Mouse (Mus musculus) kidney, postnatal 14 days (tissue): ENCODE results near the gene Btbd3.

ENCODE experiments used
- DNase-seq: peaks from one replicate; pipeline ENCODE4 v3.0.0; 2022; ENCODE audit warnings: mixed read lengths

The Btbd3 gene

DNA sequence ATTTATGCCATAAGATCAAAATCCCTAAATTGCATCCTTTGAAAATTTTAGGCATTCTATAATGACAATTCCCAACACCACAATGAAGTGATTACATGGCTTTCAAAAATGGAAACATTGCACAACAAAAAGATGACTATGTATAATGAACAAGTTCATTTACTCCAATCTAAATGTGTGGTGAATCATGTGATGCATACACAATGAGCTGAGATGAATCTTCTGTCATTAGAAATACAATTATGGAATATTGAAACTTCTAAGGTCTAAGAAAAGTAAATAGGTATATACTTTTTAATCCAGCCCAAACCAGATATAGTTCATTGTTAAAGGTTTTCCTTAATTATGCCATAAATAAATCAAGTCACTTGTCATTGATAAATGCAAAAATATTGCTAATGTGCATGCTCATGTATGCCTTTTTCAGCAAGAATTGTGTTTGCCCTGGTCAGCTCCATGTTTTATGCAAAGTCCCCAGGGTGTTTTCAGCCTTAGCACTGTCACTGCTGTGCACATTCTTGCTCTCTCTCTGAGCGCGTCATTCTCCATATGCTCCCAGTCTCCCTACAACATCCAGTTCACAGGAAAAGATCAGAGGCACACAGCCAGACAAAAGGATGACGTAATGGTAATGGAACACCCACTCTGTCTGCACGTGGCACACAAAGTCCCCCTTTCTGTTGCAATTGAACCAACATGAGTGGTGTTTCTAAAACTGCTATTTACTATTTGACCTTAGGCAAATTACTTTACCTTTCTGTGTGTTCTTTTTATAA, 149.6 kb downstream of the Btbd3 start:
- DNase-seq: no peak

DNA sequence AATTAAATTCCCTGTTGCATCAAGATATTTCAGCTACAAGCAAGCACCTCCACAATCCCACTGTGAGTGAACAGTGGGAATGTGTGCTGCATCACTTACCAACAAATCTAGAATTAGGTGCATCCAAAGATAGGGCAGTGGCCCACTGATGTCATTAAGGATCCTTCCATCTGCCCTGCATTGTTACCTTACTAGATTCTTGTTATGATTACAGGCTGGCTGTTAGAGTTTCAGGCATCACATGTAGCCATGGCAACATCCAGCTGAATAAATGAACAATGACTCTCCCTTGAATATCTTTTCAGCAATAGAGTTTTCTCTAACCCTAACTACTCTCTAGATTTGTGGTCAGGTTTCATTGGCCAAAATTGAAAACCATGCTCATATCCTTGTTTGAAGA, 150.3 kb downstream of the Btbd3 start:
- no peak for DNase-seq

DNA sequence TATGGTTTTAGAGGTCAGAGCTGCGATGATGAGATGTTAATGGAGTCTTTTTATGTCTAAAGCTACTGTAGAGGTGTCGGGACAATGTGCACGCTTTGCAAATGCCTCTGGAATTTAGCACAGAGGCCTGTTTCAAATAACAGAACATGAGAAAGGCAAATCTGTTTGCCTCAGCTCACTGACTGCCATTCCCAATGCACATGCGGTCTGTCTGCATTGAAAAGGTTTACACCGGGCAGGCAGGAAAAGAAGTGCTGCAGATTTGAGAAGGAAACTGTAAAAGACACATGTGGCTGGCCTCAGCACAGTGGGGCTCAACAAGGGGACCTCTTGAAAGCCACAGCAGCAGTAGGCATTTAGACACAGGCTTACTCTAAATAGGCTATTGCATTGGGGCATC, 156.2 kb downstream of the Btbd3 start:
- no peak for DNase-seq

DNA sequence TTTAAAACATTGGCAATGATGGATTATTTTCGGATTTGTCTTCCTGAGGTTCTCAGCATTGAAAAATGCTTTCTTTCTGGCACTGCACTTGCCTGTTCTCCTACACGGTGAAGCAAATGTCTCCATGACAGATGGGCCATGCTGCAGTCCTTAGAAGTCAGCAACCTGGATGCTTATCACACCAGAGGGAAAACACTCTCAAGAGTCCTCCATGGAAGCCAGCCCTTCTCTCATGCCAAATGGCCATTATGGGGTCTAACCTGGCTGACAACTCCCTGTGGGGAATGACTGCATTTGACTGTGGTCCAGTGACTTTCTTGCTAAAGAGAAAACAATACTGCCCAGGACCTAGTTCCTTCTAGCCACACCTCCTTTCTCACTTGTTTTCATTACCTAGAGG, 166.0 kb downstream of the Btbd3 start:
- DNase-seq: no peak

DNA sequence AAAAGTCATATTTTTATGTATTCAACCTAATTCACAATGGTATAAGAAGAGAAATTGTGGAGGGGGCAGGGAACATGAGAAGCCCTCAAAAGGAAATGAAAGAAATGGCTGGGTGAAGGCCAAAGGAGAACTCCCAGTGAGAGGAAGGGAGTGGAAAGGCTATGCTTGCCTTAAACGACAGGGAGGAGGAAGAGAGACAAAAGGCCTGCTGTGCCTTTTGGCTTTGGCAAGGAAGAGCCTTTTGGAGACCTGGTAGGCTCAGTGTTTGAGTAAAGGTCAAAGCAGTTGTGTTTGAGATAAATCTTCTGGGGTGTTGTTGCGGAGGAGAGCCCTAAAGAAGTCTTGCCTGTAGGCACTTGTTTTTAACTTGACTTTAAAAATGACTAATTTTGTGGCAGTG, 175.6 kb downstream of the Btbd3 start:
- peak; percentile 2 for DNase-seq

DNA sequence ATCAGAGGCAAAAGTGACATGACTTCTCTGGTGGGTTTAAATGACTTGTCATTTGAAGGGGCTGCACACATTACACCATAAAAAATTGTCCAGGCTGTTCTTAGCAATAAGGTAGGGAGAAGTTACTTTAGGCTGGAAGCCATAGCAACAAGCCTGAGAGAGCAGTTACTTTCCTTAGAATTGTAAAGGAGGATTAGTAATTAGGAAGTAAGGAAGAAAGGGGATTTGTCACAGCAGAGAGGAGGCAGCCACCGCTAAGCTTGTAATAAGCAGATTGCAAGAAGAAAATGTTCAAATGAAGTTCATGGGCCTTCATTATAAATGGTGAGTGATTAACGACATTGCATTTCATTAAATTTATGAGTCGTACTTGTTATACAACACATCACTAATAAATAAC, 190.1 kb downstream of the Btbd3 start:
- DNase-seq: no peak

DNA sequence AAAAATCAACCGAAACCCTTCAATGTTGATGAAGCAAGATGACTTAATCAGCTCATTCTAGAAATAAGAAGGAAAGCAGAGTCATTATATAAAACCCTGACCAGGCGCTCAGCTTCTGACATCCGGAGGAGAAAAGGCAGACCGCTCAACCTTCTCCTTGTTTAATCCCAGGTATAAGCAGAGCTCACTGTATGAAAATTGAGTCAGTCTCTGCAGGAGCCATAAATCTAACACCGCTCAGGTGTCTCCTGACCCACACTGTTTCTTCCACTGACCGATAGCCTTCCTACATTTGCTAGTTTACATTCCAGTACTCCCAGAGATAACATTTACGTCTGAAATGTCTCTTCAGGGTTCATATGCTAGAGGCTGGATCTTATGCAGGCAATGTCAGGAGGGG, 190.6 kb downstream of the Btbd3 start:
- no peak for DNase-seq

DNA sequence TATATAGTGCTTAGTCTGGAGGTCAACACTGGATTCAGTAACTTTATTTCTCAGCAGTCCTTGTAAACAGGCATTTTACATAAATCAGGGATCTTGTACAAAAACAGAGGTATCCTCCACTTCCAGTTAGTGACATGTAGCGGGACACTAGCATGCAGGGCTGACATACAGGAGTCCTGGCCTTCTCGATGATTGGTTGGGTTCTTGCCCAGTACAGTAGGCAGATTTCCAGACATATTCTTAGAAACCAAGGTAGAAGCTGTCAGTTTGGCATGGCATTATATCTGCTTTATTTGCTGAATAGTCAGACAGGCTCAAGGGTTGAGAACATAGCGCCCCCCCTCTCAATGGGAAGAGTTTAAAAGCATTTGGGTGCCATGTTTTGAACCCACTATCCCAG, 191.3 kb downstream of the Btbd3 start:
- no peak for DNase-seq

DNA sequence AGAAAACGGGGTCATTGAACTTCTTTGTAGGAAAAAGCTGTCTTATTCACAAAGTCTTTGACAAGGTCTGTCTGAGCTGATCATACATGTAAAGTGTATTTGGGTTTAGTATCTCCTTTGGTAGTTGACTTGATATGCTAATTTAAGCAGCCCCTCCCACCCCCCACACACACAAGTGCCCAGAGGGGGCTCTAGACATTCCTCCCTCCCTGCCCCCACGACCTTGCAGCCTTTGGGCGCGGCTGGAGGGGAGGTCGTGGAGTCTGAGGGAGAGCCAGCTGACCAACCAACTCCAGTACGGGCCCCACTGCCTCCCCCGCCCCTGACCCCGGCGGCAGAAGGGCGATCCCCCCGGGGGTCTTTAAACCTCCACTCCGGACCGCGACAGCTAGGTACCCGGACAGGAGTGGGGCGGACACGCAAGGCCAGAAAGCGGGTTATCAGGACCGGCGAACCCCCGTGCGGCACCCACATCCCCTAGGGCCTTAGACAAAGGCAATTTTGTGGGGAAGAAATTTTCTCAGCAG, 211.7 kb downstream of the Btbd3 start:
- no peak for DNase-seq

DNA sequence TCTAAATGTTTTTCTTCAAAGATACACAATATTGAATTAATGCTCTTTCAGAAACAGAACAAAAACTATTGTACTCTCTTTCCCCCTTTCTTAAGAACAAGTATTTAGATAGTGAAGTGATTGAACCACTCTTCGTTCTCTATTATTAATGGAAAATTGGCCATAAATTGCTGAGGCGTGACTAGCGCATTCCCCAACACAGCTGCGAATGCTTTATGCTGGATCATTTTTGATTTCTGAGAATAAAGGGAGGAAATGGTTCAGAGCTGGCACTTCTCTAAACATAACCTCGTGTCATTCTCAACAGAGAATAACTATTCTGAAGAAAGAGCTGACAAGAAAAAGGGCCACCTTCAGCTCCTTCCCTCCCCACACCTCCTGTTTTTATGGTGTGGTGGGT, 217.0 kb downstream of the Btbd3 start:
- no peak for DNase-seq

DNA sequence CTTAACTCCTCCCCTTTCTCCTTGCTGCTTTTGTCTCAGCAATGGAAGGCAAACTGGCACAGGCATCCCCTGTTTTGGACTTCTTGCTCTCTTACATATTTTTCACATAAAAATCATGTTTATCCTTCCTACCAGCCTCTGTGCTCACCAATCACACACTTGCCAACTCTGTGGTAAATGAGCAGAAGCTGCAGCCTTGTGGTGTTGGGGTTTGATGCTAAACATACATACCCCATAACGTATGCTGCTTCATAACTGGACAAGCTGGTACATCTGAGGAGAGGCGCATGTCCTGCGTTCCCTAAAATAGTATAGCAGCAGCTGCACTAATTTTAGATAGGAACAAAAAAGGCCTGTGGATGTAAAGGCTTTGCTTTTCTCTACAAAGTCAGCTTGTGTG, 220.1 kb downstream of the Btbd3 start:
- DNase-seq: no peak

DNA sequence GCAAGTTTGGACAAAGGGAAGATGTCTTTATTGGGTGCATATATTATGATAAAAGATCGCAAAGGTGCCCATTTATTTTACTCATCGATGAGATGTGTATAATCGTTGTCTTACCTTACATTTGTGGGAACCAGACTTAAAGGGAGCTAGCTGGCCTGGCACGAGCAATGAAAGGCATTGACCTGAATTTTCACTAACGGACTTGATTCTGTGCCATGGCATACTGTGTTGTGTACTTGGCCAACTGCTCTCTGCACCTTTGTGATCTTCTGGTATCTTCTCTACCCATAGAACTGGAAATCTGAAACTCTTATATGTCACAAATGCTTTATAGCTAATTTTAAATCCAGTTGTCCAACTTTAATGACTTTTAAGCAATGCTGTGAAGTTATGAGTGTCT, 220.9 kb downstream of the Btbd3 start:
- no peak for DNase-seq

DNA sequence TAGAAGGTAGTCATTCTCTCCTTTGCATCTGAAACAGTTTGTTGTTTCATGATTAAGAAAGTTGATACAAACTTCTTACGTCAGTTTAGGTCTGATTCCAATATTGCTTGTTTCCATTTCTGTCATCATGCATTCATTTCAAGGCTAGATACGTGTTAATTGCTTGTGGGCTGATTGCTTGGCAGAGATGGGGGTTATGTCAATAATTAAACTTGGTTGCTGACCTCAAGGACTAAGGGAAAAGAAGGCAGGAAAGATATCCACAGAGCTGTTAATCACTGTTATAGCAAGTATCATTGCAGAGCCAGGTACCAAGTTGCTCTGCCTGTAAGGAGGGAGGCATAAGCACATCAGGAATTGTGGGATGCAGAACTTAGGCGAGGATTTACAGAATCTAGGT, 226.2 kb downstream of the Btbd3 start:
- no peak for DNase-seq

DNA sequence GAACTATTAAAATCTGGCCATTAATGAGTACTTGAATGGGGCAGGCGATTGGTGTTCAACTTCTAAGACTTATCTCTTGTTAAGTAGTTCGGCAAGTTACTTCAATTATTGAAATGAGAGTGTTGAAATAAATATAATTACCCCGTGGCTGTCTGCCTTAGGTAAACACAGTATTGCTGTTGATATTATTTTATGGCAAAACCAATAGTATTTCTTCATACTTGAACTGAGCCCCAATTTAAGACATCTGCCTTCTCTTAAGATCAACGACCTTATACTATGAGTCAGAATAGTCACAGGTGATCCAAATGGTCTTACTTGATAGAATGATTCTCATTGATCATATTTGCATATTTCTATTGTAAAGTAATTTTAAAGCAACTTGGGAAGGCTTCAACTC, 228.5 kb downstream of the Btbd3 start:
- no peak for DNase-seq

DNA sequence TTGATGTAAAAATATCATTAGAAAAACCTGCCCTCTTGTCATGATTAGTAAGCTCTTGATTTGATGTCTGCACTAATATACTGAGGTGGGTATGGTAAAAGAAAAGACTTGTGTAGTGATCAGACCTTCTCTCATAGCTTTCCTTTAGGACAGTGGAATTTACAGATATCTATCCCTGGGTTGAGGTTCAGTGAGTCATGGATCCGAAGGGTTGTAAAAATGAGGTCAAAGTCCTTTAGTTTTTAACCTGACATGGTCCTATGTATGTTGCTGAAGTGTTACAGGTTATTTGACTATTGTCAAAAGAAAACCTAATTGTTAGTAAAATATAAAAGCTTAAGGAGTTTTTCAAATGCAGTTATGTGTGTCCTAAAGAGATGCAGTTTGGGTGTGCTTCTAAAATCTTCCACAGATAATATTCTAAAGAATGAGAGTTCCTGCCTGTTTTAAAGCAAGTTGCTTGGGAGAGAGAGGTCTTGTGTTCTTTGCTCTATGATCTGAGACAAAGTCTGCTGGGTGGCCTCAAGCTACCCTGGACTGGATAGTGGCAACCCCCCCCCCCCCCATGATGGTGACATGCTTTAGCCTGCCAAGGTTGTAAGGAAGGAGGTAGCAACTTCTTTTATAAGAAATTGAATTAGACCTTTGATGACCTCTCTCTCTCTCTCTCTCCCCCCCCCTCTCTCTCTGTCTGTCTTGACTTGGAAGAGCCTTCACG, 234.5 kb downstream of the Btbd3 start:
- no peak for DNase-seq

DNA sequence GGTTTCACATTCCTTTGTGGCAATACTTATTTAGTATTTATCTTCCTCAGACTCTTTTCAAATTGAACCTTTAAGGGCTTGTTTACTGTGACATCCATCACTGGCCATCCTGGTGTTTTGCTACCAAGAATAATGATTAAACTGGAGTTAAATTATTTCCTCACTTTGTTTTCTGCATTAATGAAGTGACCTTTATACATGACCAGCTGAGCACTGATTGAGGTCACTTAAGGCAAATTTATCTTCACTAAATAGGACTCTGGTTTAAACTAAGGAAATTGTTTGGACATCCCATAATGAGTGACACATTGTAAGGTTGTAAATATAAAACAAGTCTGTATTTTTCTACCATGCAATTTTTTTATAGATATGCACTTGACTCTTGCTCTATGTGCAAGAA, 235.8 kb downstream of the Btbd3 start:
- no peak for DNase-seq

DNA sequence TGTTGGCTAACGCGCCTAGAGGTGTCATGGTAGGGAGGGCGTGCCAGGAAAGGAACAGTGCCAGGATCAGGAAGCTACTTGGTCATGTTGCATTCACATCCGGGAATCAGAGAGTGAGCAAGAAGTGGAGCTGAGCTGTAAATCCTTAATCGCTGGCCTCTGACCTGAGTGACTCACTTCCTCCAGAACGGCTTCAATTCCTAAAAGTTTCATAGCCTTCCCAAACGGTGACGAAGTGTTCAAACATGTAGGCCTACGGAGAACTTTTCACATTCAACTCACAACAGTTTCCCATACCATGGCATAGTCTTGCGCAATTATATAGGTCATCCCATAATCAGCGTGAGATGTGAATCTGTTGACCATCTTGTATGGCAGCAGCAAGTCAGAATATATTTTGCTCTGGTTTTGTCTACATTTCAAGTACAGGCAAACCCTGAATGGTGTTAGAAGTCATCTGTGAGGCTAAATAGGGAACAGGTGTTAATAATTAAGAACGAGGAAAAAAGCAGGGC, 247.6 kb downstream of the Btbd3 start:
- no peak for DNase-seq

DNA sequence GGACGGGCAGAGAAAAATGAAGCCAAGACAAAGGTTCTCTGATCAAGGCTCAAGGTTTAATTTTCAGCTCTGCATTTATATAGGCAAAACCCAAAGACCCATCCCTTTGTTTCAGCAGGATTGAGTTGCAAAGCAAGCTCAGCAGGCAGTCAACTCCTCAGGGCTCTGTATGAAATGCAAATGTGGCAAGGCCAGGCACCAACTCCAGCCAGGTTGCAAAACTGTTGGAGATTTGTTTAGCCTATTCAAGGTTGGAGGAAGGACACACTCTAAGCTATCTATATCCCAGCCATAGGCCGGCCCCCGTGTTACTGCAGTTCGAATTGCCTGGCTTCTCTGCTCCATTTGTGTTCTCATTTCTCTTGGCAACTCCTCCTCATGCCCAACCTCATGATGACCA, 259.2 kb downstream of the Btbd3 start:
- DNase-seq: no peak

DNA sequence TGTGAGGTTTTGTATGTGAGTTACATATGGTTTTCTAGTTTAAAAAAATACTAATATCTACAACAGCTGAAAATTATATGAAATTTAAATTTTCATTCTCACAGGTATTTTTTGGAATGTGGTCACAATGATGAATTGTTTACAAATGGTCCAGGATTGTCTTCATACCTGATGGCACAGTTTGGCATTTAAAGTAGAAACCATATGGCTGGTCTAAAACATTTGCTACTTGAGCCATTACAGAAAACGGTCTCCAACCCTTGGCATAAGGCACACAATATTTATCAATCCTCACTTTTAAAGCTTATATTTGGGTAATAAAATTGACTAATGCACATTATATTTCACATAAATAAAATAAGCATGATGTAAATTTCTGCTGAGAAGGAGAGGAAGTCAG, 272.1 kb downstream of the Btbd3 start:
- DNase-seq: no peak

DNA sequence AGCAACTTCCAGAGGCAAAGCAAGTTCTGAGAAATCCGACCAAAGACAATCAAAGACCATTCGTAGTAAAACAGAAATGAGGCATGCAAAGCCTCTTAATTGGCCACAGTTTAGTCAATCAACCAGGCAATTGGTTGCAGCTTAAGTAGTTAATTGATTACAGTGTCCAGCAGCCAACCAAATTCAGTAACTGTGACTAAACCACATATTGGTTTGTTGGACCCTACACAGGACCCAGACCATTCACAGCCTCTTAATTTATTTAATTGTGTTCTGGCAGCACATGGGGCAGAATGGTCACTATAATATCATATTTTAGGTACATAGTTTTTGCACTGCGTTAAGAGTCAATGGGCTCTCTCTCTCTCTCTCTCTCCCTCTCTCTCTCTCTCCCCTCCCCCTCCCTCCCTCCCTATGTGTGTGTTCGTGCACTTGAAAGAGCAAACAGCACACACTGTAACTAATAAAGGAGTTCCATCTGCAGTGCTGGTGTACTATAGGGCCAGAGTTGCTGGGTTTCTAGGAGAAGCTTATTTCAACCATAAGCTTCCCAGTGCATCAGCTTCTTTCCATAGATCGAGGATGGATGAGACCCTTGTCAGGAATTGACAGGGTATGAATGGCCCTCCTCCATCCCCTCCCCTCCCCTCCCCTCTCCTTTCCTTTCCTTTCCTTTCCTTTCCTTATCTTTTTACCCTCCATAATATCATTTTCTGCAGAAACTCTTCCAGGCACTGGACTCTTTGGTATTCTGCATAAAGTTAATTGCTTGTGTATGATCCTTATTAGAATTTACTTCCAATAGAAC, 275.0 kb downstream of the Btbd3 start:
- no peak for DNase-seq

DNA sequence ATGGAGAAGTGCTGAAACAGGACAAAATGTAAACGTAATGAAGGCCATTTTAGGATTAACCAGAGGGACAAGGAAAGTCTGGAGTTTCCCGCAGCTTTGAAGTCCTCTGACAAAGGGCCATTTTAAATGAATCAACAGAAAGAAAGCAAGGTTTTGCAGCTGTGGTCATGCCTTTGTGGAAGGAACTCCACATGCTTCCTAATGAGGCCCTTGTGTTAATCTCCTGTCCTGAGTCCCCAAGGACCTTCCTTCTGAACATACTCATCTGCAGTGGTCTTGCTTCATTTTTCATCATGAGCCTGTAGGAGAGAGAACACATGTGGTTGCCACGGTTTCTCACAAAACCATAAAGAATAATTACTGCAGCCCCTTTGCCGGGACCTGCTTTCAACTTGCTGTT, 275.6 kb downstream of the Btbd3 start:
- DNase-seq: no peak

DNA sequence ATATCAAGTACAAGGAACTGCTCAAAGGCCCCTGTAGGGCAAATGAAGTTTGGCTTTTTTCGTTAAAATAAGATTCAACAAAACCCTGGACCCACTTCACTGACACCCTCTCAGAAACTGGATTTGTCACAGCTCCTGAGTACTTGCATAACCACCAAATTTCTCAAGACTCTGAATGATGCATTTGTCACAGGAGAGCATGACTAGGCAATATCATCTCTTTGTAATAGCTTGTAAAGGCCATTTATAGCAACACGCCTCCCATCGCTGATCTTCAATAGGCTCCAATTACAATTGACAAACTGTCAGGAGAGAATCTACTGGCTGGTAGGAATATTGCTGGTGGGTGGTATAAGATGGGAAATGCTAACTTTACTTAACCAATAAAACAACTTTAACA, 283.3 kb downstream of the Btbd3 start:
- DNase-seq: no peak

DNA sequence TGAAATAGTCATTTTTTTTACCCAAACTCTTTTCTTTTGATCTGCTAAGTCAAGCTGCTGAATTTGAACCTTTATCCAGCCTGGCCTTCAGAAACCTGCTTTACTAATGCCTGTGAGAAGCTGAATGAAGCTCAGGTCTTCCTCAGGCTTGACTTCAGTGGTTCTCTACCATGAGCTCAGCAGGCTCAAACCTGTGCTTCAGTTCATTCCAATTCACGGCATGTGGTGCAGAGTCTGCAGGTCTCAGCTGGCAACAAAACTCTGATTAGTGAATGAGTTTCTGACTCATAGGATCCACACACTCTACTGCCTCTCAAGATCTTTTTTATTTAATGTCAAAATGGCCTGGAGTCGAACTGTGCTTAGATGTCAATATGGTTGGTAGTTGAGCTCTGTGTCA, 292.6 kb downstream of the Btbd3 start:
- DNase-seq: no peak
